Mouse (Mus musculus) CD4-positive, CD25-positive, alpha-beta regulatory T cell, adult 4 months (primary cell): ENCODE results near the gene Gm10203. TPM values are rescaled to one million over a fixed set of nuclear protein-coding genes. Genes with fewer than 3 reads are reported as not detected.
"Not testable (repeated sequence)": the region's sequence is repeated elsewhere in the genome, so short reads cannot be mapped to it uniquely, and the experiment has no call there.

Source experiments
- ATAC-seq: one replicate; pipeline ENCODE4 v1.8.0; 2017
- polyA plus RNA-seq, 2 experiments: library from polyadenylated mRNA; unstranded; fragments of 100-300 nt; shearing (Covaris generic); gene quantifications; one replicate each; pipeline ENCODE4 v1.2.1; 2017

Gm10203 gene
- polyA plus RNA-seq, 2 experiments from 2014 or later = not detected

- no peak for ATAC-seq
Observed at GRCm38 (mm10) chr6:149135631-149136030, 5.7 kb downstream of the Gm10203 start.

GRCm38 (mm10) chr6:149137936-149138335 lies 8.0 kb downstream of the Gm10203 start:
- ATAC-seq = no peak

- no peak for ATAC-seq
Observed at GRCm38 (mm10) chr6:149139011-149139410, 9.0 kb downstream of the Gm10203 start.

- no peak for ATAC-seq
Observed at GRCm38 (mm10) chr6:149139471-149139870, 9.5 kb downstream of the Gm10203 start, which contains the start of gene Etfbkmt. Gene Etfbkmt, plus strand, starts transcription at chr6:149139849.

- ATAC-seq = peak; percentile 91
Observed at GRCm38 (mm10) chr6:149141393-149142173, 11.6 kb downstream of the Gm10203 start.

- ATAC-seq = no peak
Observed at GRCm38 (mm10) chr6:149145143-149145542, 15.2 kb downstream of the Gm10203 start.

- no peak for ATAC-seq
Observed at GRCm38 (mm10) chr6:149148436-149149229, 18.7 kb downstream of the Gm10203 start.

- no peak for ATAC-seq
Observed at GRCm38 (mm10) chr6:149152119-149152518, 22.1 kb downstream of the Gm10203 start.

- ATAC-seq = no peak
Observed at GRCm38 (mm10) chr6:149153473-149154115, 23.6 kb downstream of the Gm10203 start.

GRCm38 (mm10) chr6:149154116-149155030 lies 24.4 kb downstream of the Gm10203 start:
- no peak for ATAC-seq

- ATAC-seq = no peak
Observed at GRCm38 (mm10) chr6:149155031-149155841, 25.3 kb downstream of the Gm10203 start.

GRCm38 (mm10) chr6:149167038-149167437 lies 37.1 kb downstream of the Gm10203 start:
- ATAC-seq = not testable (repeated sequence)

- no peak for ATAC-seq
Observed at GRCm38 (mm10) chr6:149167672-149168071, 37.7 kb downstream of the Gm10203 start.

GRCm38 (mm10) chr6:149168436-149168835 lies 38.5 kb downstream of the Gm10203 start:
- ATAC-seq = no peak

GRCm38 (mm10) chr6:149169965-149170364 lies 40.0 kb downstream of the Gm10203 start:
- not testable (repeated sequence) for ATAC-seq

GRCm38 (mm10) chr6:149173831-149174625 lies 44.1 kb downstream of the Gm10203 start:
- no peak for ATAC-seq

GRCm38 (mm10) chr6:149174932-149175570 lies 45.1 kb downstream of the Gm10203 start:
- ATAC-seq = no peak

GRCm38 (mm10) chr6:149179064-149179463 lies 49.1 kb downstream of the Gm10203 start:
- ATAC-seq = no peak
